Mouse (Mus musculus): ENCODE results near the gene Nfkbia.

Gene Nfkbia

GRCm38 (mm10) chr12:55466088-55466701 is 26.3 kb downstream of the Nfkbia start:
- no peak for DNase-seq (ENCODE audit: low read depth, low spot score)

- DNase-seq (ENCODE audit: low read depth, low spot score) = no peak
Observed at GRCm38 (mm10) chr12:55465401-55465983, 27.0 kb downstream of the Nfkbia start.

DNA sequence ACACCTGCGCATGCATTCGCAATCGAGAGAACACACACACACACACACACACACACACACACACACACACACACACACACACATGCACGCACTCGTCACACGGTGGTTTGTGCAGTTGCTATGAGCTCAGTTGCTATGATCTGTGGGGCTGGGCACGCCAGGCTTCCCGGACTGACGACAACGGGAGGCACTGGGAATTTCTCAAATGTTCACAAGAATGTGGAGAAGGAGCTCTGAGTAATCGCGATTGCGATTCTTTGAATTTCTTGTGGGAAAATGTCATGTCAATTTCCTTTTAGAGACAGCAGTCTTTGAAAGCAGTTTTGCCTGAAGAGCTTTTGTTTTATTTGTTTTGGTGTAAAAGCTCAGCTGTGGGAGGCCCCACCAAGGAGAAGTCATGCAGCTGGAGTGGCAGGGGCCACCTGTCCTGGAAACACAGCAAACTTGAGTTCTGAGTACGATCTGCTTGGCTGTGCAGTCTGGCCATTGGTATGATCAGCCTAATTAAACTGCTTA is 27.5 kb downstream of the Nfkbia start:
- no peak for DNase-seq (ENCODE audit: low read depth, low spot score)

GRCm38 (mm10) chr12:55463992-55464845 is 28.2 kb downstream of the Nfkbia start:
- DNase-seq (ENCODE audit: low read depth, low spot score) = no peak

DNA sequence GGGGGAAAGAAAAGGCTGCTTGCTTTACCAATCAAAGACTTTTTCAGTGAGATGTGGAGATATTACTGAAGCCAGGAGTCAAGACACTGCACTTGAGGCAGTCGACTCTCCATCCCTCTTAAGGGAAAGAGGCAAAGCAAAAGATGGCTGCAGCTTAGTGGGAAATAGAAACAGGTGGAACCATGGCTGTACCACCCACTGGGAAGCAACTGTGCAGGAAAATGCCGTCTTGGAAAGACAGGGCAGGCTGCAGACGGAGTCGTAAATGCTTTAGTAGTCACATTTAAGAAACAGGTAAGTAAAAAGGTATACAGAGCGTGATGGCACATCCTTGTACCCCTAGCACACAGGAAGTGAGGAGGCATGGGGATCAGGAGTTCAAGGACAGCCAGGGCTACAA is 29.4 kb downstream of the Nfkbia start:
- no peak for DNase-seq (ENCODE audit: low read depth, low spot score)

DNA sequence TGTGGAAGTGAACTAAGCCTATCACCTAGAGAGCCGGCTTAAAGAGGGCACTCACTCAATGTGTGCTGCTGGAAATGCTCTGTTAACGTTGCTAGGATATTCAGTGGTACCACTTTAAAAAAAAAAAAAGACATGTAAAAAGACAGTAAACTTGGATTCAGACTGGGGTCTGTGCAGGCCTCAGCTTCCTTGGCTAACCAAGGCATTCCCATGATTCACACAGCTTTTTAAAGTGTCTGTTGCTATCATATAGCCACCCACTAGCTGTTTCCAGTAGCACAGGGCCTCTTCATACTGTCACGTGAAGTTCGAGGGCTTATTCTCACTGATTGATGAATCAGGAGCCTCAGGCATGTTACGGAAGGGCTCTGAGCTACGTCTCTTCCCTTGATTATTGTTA is 30.0 kb downstream of the Nfkbia start:
- DNase-seq (ENCODE audit: low read depth, low spot score) = no peak

DNA sequence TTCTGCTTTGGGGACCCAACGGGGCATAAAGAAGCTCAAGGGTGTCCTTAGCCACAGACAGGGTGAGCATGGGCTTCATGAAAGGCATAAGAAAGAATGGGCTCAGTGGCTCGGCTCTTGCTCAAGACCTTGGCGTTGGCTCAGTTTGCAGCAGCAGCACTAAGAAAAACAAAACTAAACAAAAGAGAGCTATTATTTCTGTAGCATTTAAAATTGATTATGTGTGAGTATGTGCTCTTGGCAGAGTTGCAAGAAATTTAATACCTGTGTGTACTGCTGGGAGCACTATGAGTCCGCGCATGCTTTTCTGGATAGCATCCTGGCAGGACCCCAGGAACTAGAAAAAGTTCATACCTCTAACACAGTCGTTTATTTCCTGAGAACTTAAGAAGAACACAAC is 30.7 kb downstream of the Nfkbia start:
- DNase-seq (ENCODE audit: low read depth, low spot score) = no peak

DNA sequence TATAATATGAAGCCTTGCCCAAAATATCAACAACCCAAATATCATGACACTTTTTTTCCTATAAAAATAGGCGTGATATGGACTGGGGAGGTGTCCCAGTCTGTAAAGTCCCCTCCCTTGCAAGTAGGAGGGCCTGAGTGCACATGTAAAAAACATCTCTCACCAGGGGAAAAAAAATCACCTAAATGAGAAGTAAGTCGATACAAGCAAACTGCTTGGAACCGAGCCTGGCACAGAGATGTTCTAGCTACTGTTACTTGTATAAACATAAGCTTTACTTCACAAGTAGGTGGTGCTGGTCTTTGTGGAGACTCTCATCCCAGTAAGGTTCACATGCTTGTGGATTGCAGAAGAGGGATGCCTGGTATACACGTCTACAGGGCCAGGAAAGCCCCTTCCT is 31.5 kb downstream of the Nfkbia start:
- no peak for DNase-seq (ENCODE audit: low read depth, low spot score)

DNA sequence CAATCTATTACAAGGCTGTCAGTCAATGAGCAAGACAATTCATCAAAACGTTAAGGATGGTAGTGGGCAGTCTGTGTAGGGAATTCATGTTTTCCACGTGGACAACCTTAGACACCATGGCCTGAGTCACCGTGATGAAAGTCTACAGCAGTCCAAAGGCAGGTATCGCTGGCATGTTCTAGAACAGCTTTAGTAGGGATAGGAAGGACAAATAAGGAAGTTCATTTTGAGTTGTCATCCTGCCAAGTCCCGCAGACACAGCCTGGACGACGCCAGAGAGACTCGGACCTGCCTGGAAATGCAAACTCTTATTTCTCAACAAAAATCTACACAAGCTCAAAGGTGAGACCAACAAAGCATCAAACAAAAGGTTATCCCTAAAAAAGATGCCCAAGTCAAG is 32.7 kb downstream of the Nfkbia start:
- no peak for DNase-seq (ENCODE audit: low read depth, low spot score)

DNA sequence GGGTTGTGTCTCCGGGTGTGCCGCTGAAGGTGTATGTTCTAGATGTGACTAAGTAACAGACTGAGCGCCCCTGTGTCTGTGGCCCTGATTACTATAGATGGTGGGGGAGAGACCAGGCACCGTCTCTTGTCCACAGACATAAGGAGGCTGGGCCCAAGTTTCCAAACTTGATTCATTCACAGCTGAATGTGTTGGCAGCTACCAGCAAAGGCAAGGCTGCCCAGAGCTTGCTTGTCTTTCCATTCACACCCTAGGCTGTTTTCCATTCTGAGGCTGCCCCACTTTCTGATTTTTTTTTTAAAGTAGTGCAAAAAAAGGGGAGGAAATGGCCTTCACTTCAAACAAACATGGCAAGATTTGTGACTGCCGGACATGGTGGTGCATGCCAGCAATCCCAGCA is 35.6 kb downstream of the Nfkbia start:
- DNase-seq (ENCODE audit: low read depth, low spot score) = no peak

DNA sequence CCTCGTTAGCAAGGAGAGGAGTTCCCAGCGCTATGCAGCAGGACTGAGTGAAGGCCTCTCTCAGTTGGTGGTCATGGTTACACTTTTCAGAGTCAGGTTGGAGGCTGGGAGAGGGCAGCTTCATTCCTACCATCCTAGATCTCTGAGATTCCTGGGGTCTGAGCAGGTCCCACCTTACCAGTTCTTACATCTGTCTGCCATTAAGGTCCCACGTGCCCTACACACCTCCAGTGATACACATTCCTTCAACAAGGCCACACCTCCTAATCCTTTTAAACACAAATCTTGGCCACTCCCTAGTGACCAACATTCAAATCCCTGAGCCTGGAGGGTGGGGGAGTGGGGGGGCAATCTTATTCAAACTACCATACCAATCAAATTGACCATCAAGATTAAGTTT is 36.3 kb downstream of the Nfkbia start:
- DNase-seq (ENCODE audit: low read depth, low spot score) = no peak

DNA sequence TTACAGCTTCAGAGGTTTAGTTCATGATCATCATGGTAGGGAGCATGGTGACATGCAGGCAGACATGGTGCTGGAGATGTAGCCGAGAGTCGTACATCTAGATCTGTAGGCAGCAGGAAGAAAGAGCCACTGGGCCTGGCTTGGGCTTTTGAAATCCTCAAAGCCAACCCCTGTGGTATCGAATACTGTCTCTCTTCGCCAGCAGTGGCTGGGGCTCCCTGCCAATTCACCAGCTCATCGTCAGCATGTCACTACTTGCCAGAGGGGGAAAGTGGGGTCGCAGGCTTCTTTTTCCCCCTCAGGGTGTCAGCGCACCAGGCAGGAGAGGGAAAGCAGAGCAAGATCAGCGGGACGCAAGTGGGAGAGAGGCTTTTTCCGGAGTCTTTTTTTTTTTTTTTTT is 37.2 kb downstream of the Nfkbia start:
- DNase-seq (ENCODE audit: low read depth, low spot score) = no peak

DNA sequence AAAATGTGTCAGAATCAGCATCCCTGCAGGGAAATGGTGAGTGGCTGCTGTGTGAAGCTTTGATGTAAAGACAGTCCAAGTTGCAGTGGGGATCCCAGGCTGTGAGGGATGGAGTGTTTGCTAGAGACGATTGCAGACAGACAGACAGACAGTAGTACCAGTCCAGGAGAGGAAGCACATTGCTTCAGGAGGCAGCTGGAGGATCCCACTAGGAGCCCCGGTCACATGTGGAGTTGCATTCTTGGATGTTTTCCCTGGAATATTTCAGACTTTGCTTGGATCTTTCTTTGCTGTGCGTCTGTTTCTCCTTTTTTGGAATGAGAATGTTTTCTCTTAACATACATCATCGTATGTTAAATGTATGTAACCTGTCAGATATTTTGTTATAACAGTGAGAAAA is 38.5 kb downstream of the Nfkbia start:
- no peak for DNase-seq (ENCODE audit: low read depth, low spot score)

DNA sequence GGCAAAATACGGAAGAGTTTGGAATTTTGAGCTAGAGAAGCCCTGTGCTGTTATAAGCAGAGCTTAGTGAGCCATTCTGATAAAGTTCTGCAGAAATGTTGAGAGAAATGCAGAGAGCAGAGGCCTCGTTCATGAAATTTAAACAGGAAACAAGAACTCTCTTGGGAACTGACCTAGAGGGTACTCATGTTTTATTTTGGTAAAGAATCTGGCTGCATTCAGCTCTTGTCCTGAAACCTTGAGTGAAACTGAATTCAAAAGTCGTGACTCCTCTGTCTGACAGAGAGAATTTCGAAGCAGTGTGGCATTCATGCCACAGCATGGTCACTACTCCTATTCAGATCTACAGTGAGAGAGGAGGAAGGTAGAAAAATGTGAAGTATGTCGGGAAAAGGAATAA is 39.6 kb downstream of the Nfkbia start:
- no peak for DNase-seq (ENCODE audit: low read depth, low spot score)

DNA sequence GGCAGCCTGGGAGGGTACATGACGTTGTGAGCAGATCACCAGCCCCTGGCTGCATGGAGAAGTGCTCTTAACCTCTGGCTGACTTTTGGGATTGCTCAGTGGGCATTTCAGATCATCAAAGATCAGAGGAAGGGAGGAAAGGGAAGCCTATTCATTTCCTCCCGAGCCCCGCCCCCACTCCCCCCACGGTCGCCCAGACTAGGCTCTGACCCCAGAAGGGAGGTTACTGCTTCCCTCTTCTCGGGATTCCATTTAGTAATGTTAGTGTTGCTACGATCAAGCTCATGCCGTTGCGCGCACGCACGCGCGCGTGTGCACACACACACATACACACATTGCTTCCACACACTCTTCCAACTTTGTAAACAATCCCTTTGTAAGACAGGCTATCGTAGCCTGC is 42.0 kb downstream of the Nfkbia start:
- DNase-seq (ENCODE audit: low read depth, low spot score) = no peak

DNA sequence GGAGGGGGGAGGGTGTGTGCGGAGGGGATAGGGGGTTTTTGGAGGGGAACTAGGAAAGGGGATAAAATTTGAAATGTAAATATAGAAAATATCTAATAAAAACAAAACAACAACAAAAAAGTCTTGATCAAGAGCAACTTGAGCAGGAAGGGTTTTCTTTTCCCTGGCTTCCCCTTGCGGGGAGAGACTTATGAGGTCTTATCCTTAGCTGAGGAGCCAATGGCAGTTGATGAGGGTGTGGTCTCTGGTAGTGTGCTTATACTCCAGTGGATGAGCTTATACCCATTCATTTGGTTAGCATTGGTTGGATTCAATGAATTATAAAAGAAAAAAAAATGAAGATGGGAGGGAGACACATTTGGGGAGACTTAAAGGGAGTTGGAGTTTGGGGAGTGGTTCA is 43.4 kb downstream of the Nfkbia start:
- no peak for DNase-seq (ENCODE audit: low read depth, low spot score)

DNA sequence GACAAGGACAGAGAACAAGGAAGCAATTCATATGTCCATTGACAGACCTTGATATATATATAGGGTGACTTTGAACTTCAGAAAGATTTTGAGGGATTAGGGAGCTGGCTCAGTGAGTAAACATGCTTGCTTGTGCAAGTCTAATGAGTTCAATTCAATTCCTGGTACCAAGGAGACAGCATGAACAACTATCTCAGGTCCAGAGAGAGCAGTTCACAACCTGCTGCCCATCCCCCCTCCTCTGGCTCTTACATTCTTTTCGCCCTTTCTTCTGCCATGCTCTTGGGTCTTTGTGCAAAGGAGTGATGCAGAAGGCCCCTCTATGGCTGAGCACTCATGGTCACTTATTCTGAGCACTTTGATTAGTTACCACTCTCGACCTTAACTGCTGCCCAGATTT is 44.0 kb downstream of the Nfkbia start:
- no peak for DNase-seq (ENCODE audit: low read depth, low spot score)

- no peak for DNase-seq (ENCODE audit: low read depth, low spot score)
Observed at GRCm38 (mm10) chr12:55447396-55447760, 45.1 kb downstream of the Nfkbia start.

- DNase-seq (ENCODE audit: low read depth, low spot score) = no peak
Observed at GRCm38 (mm10) chr12:55446746-55447395, 45.6 kb downstream of the Nfkbia start.

DNA sequence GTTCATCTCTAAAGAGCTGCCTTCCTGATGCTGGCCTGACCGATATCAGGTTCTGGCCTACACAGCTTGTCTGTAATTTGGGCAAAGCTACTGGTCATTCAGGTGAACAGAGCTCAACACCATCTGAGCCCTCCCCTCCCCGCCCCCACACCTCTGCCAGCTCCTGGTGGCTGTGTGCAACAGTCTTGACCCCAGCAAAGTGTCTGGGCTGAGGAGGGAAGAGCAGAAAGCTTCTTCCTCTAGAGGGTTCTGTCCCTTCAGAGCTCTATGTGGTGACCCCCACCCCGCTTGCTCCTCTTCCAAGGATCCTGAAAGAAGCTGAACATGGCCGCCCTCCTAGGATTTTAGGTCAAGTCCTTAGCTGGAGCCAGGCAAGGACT is 46.1 kb downstream of the Nfkbia start:
- no peak for DNase-seq (ENCODE audit: low read depth, low spot score)

DNA sequence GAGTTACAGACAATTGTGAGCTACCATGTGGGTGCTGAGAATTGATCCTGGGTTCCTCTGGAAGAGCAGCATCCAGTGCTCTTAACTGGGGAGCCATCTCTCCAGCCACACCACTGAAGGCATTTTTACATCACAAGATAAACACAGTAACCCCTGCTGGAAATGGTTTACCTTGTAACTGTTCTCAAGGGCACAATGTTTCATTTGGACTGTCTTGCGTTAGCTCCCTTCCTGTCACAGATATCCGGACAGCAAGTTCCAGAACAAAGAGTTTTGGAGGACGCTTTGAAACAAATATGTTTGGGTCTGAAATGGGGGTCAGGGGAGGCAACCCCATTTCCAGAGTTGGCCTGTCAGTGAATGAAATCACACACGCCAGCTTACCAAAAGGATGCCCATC is 46.9 kb downstream of the Nfkbia start:
- DNase-seq (ENCODE audit: low read depth, low spot score) = no peak

GRCm38 (mm10) chr12:55444031-55444451 is 48.4 kb downstream of the Nfkbia start:
- DNase-seq (ENCODE audit: low read depth, low spot score) = no peak
